Mouse (Mus musculus) kidney, embryonic 15.5 days (tissue): ENCODE data around the gene Ccdc114. TPM values are rescaled to one million over a fixed set of nuclear protein-coding genes. Genes with fewer than 3 reads are reported as not detected.
"Not testable (repeated sequence)": the region's sequence is repeated elsewhere in the genome, so short reads cannot be mapped to it uniquely, and the experiment has no call there.

ENCODE experiments used
- ATAC-seq: fragments of 200-750 bp; cut with Nextera tagmentation; replicated peaks from 2 replicates; pipeline ENCODE4 v1.8.0; 2017; ENCODE audit warnings: moderate TSS enrichment; ENCODE audit not compliant: low FRiP score
- H3K27ac ChIP-seq: fragments of 300-500 bp; sonication (generic); 2 replicates; pipeline ENCODE4 v1.5.1; 2015; ENCODE audit warnings: mild to moderate bottlenecking, inconsistent platforms
- H3K27me3 ChIP-seq: fragments of 300-500 bp; sonication (generic); 2 replicates; pipeline ENCODE4 v1.6.1; 2015; ENCODE audit warnings: inconsistent platforms
- H3K36me3 ChIP-seq: fragments of 300-500 bp; sonication (generic); 2 replicates; pipeline ENCODE4 v1.6.1; 2015; ENCODE audit warnings: inconsistent platforms
- H3K4me1 ChIP-seq: fragments of 300-500 bp; sonication (generic); 2 replicates; pipeline ENCODE4 v1.6.1; 2015; ENCODE audit warnings: inconsistent platforms
- H3K4me2 ChIP-seq: fragments of 300-500 bp; sonication (generic); 2 replicates; pipeline ENCODE4 v1.6.1; 2015; ENCODE audit warnings: moderate library complexity, mild to moderate bottlenecking, inconsistent platforms
- H3K4me3 ChIP-seq: fragments of 300-500 bp; sonication (generic); replicated peaks from 2 replicates; pipeline ENCODE4 v1.5.1; 2015; ENCODE audit warnings: mild to moderate bottlenecking, inconsistent platforms
- H3K9ac ChIP-seq: fragments of 300-500 bp; sonication (generic); 2 replicates; pipeline ENCODE4 v1.6.1; 2015; ENCODE audit warnings: mild to moderate bottlenecking, inconsistent platforms
- H3K9me3 ChIP-seq: fragments of 300-500 bp; sonication (generic); replicated peaks from 2 replicates; pipeline ENCODE4 v1.6.1; 2016; ENCODE audit warnings: inconsistent platforms
- WGBS: fragments of 180-500 bp; shearing (Covaris S2); methylation state at CpG from one replicate; pipeline ENCODE4 v1.1.7; 2015; ENCODE audit warnings: mixed read lengths; 5-methylcytosine and 5-hydroxymethylcytosine counted together
- polyA plus RNA-seq: library from polyadenylated mRNA; unstranded; fragments of >200 nt; fragmentation: Nextera tagmentation; extraction: Ambion mirVana; gene quantifications from 2 replicates; pipeline ENCODE4 v1.2.1, GENCODE M21; 2015

The Ccdc114 gene
- polyA plus RNA-seq = 10.8 and 12.2 TPM in 2 replicates

DNA sequence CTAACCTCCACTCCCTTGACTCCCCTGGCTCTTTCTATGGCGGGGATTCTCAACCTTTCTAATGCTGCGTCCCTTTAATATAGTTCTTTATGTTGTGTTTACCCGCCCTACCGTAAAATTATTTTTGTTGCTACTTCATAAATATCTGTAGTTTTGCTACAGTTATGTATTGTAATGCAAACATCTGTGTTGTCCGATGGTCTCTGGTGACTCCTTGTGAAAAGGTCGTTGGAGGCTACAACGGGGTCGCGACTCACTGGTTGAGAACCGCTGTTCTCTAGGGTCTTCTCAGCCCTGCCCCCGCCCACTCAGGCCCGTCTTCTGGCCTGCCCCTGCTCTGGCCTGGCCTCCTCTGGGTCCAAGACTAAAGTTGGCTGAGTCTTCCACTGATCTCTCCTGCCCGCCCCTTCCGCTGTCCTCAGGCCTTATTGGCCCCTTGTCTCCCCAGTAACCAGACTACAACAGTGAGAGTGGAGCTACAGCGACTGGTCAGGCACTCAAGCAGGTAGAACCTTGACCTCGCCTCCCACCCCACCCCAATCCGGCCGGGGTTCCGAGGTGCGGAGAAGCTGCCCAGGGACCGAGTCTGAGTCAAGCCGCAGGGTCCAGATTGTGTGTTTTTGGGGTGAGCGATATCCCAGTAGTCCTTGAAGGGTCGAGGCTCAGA, at the start of gene Ccdc114:
Gene Ccdc114 (plus strand): TSS at position 311 of the 667 bp plus-strand sequence.
- 3% methylated on average over 24 of the region's 24 CpGs for WGBS
- Histone ChIP-seq H3K27me3 (no peaks in the 10 kb centered on the region), H3K36me3 (no peaks in the 10 kb centered on the region), H3K9me3 (no peaks in the 10 kb centered on the region), H3K4me1 (peaks cover 58% of the 10 kb centered on the region), H3K4me2 (peak within 1 kb of the TSS; percentile 73), H3K27ac (peak within 1 kb of the TSS; percentile 98), H3K4me3 (peak within 1 kb of the TSS; percentile 50), H3K9ac (peak within 1 kb of the TSS; percentile 40)
- peak; percentile 85 for ATAC-seq

DNA sequence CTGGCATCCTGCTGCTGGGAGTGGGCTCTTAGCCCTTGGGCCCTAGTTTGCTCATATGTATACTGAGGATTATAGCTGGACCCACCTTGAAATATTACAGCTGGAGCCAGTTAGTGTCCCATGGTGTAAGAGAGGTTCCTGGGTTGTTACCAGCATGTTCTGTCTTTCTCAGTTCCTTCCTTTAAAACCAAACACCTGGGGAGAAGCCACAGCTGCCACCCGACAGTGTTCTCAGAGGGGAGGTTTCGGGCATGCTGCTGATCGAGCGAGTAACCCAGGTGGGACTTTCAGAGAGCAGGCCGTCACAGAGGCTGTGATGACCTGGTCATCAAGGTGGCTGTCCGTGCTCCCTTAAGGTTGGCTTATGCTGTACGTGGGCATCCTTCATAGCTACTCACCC, 47.0 kb upstream of the Ccdc114 start:
- Histone ChIP-seq H3K36me3 (peaks cover 80% of the 10 kb centered on the region), H3K4me1 (peaks cover 22% of the 10 kb centered on the region), H3K9me3 (no peaks in the 10 kb centered on the region), H3K27ac (no peak overlapping the region), H3K4me3 (no peak overlapping the region), H3K4me2 (no peak overlapping the region), H3K9ac (no peak overlapping the region), H3K27me3 (peaks cover 3% of the 10 kb centered on the region; the same call in 1 of the 2 replicates)
- no peak for ATAC-seq
- WGBS = 93% methylated on average over 7 of the region's 7 CpGs

DNA sequence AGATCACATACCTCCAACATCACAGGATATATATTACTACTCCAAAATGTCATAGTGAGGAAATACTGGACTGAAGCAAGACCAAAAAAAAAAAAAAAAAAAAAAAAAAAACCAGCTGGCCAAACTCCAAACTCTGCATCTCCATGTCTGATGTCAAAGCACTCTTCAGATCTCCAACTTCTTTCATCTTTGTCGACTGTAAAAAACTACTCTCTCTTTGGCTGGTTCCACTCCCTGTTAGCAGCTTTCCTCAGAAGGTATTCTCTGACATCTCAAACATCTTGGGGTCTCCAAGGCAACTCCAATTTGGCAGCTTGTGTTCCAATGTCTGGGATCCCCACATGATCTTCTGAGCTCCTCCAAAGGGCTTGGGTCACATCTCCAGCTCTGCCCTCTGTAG, 45.6 kb upstream of the Ccdc114 start, which contains the start of gene Grin2d:
Gene Grin2d (minus strand): TSS at position 101 of the 400 bp plus-strand sequence.
- not testable (repeated sequence) for H3K4me2 ChIP-seq, H3K9me3 ChIP-seq, ATAC-seq, H3K27ac ChIP-seq, H3K27me3 ChIP-seq, H3K4me3 ChIP-seq, H3K9ac ChIP-seq
- Histone ChIP-seq H3K36me3 (peaks cover 94% of the 10 kb centered on the region), H3K4me1 (peaks cover 22% of the 10 kb centered on the region)
- 90% methylated on average over 1 of the region's 1 CpGs for WGBS

DNA sequence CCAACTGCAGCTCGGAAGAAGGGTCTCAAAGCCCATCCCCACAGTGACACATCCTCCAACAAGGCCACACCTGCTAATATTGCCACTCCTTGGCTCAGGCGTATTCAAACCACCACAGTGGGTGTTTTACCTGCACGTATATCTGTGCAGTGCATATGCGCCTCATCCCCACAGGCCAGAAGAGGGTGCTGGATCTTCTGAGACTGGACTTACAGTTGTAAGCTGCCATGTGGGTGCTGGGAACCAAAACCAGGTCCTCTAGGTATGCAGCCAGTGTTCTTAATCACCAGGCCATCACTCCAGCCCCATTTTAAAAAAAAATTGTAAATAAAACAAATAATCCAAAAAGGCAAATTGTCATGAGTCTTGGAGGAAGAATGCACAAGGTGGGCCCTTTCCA, 43.3 kb upstream of the Ccdc114 start:
- no peak overlapping the region for H3K9ac ChIP-seq
- H3K27me3 ChIP-seq = no peaks in the 10 kb centered on the region
- H3K4me3 ChIP-seq = no peak overlapping the region
- no peak overlapping the region for H3K27ac ChIP-seq
- peaks cover 97% of the 10 kb centered on the region for H3K36me3 ChIP-seq
- WGBS = 96% methylated on average over 4 of the region's 4 CpGs
- no peak overlapping the region for H3K4me2 ChIP-seq
- no peak for ATAC-seq
- H3K9me3 ChIP-seq = no peaks in the 10 kb centered on the region
- 0 out of 2 replicates have a peak, but pooled peaks cover 1% of the 10 kb centered on the region for H3K4me1 ChIP-seq

DNA sequence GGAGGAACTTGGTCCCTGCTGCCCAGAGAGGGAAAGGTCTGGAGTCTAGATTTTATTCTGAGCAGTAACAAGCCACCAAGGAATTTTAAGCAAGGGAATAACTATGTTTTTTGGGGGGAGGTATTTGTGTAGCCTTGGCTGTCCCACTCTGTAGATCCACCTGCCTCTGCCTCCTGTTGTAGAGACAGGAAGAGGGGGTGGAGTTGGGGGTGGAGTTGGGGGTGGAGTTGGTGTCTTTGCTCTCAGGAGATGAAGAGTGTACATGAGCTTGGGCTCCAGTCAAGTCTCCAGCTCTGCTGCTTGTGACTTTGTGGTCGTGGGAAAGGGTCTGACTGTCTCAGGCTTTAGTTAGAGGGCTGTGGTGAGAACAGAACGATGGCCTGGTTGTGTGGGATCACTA, 42.9 kb upstream of the Ccdc114 start:
- Histone ChIP-seq H3K36me3 (peaks cover 97% of the 10 kb centered on the region), H3K4me1 (no peaks in the 10 kb centered on the region), H3K4me3 (no peak overlapping the region), H3K4me2 (no peak overlapping the region), H3K27ac (no peak overlapping the region), H3K27me3 (no peaks in the 10 kb centered on the region), H3K9me3 (no peaks in the 10 kb centered on the region), H3K9ac (no peak overlapping the region)
- WGBS = 87% methylated on average over 2 of the region's 2 CpGs
- ATAC-seq = no peak

DNA sequence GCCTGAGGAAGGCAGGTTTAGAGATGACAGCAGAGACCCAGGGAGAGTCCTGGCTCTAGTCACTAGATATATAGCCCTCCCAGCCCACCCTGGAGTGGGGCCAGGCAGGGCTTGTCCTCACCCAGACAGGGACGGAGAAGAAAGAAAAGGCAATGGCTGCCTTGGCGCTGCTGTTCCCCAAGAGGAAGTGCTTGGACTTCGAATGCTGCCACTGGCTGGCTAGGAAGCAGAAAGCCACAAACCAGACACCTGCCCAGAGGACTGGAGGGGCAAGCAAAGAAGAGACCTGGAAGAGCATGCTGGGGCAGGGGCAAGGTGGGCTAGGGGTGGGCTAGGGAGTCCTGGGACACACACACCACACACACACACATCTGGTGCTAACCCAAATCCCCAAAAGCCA, 36.6 kb upstream of the Ccdc114 start:
- no peak overlapping the region for H3K9ac ChIP-seq
- H3K27me3 ChIP-seq = no peaks in the 10 kb centered on the region
- H3K4me2 ChIP-seq = no peak overlapping the region
- peaks cover 39% of the 10 kb centered on the region for H3K36me3 ChIP-seq
- 0 out of 2 replicates have a peak overlapping the region, but pooled peaks have one; percentile 32 for H3K27ac ChIP-seq
- H3K9me3 ChIP-seq = no peaks in the 10 kb centered on the region
- ATAC-seq = no peak
- WGBS = 51% methylated on average over 3 of the region's 3 CpGs
- no peak overlapping the region for H3K4me3 ChIP-seq
- no peaks in the 10 kb centered on the region for H3K4me1 ChIP-seq

DNA sequence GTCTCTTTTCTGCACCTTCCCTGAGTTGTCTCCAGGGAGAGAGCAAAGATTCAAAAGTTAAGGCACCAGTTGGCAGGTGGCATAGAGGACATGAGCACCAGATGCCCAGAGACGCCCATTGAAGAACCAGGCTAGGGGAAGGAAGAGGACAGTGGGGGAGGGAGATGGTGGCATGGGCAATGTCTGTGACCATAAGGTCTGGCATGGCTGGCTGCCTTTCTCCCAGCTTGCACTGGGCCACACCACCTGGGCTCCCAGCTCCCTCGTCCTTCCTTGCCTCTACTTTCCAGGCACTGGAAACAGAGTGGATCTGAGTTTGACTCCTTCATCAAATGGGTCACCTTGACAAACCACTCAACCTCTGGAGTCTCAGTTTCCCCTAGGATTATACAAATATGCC, 31.2 kb upstream of the Ccdc114 start:
- Histone ChIP-seq H3K27me3 (no peaks in the 10 kb centered on the region), H3K9me3 (no peaks in the 10 kb centered on the region), H3K36me3 (no peaks in the 10 kb centered on the region), H3K9ac (no peak overlapping the region), H3K4me1 (peaks cover 11% of the 10 kb centered on the region), H3K27ac (no peak overlapping the region), H3K4me3 (no peak overlapping the region), H3K4me2 (no peak overlapping the region)
- 77% methylated on average over 2 of the region's 2 CpGs for WGBS
- no peak for ATAC-seq

DNA sequence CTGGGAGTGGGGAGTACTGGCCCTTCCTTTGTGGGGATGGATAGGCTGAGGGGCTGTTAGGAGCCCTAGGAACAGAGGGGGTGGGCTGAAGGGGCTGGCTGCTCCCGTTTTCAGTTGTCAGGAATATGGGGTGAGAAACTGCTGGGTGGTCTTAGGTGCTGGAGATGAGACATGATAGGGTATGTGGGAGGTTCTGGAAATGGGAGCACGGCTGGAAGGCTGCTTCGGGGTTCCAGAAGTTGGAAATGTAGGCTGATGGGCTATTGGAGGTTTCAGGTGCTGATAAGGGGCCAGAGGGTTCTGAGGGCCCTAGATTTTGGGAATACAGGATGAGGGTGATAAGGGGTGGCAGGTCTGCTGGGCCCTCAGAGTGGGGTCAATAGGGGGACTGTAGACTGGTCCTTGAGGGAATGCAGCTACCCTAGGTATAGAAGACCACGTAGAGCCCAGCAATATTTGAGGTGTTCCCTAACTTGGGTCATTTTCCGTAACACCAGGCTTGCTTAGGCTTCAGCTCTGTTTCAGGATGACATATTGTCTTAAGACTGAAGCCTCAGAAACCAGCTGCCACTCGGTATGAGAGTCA, 27.8 kb upstream of the Ccdc114 start:
- peak overlapping the region; percentile 86 for H3K4me2 ChIP-seq
- no peaks in the 10 kb centered on the region for H3K36me3 ChIP-seq
- H3K27ac ChIP-seq = peak overlapping the region; percentile 61
- H3K4me3 ChIP-seq = peak overlapping the region; percentile 54
- peak; percentile 10 for ATAC-seq
- H3K27me3 ChIP-seq = no peaks in the 10 kb centered on the region
- H3K9ac ChIP-seq = 0 out of 2 replicates have a peak overlapping the region, but pooled peaks have one; percentile 4
- H3K4me1 ChIP-seq = peaks cover 16% of the 10 kb centered on the region
- no peaks in the 10 kb centered on the region for H3K9me3 ChIP-seq
- WGBS = 72% methylated on average over 6 of the region's 6 CpGs

DNA sequence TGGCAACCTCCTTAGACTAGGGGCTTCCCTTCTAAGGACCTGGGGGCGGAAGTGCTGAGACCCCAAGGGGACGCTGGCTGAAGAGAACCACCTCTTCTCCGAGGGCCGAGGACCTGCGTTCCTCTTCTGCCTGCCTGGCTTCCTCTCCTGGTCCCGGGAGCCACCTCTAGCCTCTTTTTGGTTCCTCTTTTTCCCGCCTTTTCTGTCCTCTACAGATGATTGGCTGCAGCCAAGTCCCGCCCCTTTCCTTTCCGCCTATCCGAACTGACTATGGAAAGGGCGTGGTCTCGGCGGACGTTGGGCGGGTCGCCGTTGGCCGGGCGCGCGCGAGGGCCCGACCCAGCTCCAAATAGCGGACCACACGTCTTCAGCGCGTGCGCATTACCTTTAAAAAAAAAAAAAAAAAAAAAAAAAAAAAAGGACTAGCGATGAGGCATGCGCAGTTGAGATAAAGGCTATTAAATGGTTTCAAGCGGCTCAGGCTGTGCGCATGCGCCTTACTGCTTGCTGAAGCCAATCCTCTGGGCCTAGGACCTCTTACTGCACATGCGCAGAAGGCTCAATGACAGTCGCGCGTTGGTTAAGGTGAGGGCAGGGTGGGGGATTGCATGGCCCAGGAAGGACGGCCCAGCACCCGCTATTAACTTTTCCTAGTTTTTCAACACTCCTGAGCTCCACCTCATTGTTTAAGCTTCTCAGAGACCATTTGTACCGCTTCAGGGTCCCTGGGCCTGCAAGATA, 27.2 kb upstream of the Ccdc114 start, which contains the start of the genes Syngr4 and Tmem143:
Gene Syngr4 (minus strand): TSS at position 198 of the 741 bp plus-strand sequence.
Gene Tmem143 (plus strand): TSS at position 425 of the 741 bp plus-strand sequence.
- Histone ChIP-seq H3K4me2 (peak within 1 kb of the TSS; percentile 86), H3K36me3 (no peaks in the 10 kb centered on the region), H3K27me3 (no peaks in the 10 kb centered on the region), H3K4me1 (peaks cover 19% of the 10 kb centered on the region), H3K9ac (peak within 1 kb of the TSS; percentile 48), H3K27ac (peak within 1 kb of the TSS; percentile 90), H3K4me3 (peak within 1 kb of the TSS; percentile 54), H3K9me3 (no peaks in the 10 kb centered on the region)
- 1% methylated on average over 40 of the region's 40 CpGs for WGBS
- peak; percentile 87 for ATAC-seq

DNA sequence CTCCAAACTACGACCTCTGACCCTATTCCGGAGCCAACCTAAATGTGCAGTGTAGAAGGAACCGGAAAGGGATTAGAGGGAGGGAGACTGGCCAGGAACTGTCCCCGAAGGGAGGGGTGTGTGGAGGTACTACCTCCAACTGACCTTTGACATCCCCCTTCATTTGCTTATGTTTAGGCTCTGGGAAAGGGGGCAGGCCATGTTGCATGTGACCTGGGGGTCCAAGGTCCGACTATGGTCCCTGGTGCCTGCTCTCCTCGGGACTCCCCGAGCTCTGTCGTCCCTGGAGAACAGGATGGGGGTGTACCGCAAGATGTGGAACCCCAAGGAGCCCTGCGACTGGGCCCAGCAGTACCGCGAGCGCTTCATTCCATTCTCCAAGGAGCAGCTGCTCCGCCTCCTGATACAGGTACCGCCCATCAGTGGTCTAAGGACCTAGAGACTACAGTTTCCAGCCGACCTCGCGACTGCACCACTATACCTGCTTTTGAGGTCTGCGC, 26.6 kb upstream of the Ccdc114 start:
- Histone ChIP-seq H3K4me3 (peak overlapping the region; percentile 54), H3K9me3 (no peaks in the 10 kb centered on the region), H3K27me3 (no peaks in the 10 kb centered on the region), H3K4me1 (peaks cover 20% of the 10 kb centered on the region), H3K36me3 (no peaks in the 10 kb centered on the region), H3K4me2 (peak overlapping the region; percentile 86), H3K27ac (peak overlapping the region; percentile 90), H3K9ac (peak overlapping the region; percentile 48)
- under 1% methylated on average over 19 of the region's 19 CpGs for WGBS
- ATAC-seq = peak; percentile 79

DNA sequence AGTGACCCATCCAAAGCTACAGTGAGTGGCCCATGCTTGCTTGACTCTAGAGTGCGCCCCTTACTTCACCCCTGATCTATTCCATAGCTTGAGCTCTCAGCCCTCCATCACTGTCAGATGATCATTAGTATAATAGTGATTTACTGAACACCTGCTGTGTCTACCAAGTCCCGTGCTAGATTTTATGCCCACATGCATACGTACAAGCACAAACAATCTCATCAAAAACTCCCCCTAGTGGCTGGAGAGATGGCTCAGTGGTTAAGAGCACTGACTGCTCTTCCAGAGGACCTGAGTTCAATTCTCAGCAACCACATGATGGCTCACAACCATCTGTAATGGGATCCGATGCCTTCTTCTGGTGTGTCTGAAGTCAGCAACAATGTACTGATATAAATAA, 25.7 kb upstream of the Ccdc114 start:
- Histone ChIP-seq H3K27ac (peak overlapping the region; percentile 90; the same call in 1 of the 2 replicates), H3K4me3 (peak overlapping the region; percentile 54), H3K9ac (0 out of 2 replicates have a peak overlapping the region, but pooled peaks have one; percentile 48), H3K4me2 (peak overlapping the region; percentile 86), H3K4me1 (peaks cover 20% of the 10 kb centered on the region)
- WGBS = 61% methylated on average over 4 of the region's 4 CpGs
- H3K36me3 ChIP-seq, ATAC-seq, H3K9me3 ChIP-seq, H3K27me3 ChIP-seq: not testable (repeated sequence)
